Mouse (Mus musculus): Measurements from ENCODE around the gene Sptssa.
"Not testable (repeated sequence)": the region's sequence is repeated elsewhere in the genome, so short reads cannot be mapped to it uniquely, and the experiment has no call there.

Gene Sptssa

DNA sequence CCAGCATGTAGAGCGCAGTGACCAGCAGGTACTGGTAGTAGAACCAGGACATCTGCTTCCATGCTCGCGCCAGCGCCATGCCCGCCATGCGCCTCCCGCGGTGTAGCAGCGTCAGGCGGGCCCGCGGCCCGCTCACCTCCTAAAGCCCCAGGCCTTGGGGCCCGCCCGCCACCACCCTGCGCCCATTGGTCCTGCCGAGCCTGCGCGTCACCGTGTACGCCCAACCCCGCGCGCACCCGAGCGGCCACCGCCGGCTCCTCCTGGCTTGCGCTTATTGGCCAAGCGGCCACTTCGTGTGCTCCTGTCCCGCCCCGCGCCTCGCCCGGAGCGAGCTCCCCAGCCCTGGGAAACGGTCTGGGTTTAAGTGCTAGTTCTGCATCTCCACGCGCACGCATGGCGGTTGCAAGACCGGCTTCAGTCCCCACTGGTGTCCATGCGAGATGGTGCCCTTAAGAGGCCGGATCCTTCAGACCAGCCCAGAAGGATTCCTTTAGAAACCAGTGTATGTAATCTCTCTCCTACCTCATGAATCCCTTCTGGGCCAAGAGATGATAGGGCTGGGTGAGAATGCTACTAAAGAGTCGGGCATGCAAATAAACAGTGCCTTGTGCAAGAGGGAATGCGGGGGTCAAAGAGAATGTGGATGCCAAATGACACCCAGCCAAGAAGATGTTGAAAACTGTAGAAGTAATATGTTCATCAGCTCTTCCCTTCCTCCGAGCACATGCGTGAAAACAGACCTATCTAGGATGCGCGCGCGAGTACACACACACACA lies at the start of gene Sptssa:
Gene Sptssa (minus strand): TSS at position 178 of the 776 bp plus-strand sequence.
- DNase-seq, result peak; percentile 97 to 98

- DNase-seq, result no peak
These were observed 43.0 kb upstream of the Sptssa start for GRCm38 (mm10) chr12:54699394-54699793.

- peak in 1 of 2 experiments; percentile 35 for DNase-seq
These were observed 41.4 kb upstream of the Sptssa start for GRCm38 (mm10) chr12:54697791-54698250.

GRCm38 (mm10) chr12:54697003-54697597 lies 40.7 kb upstream of the Sptssa start:
- no peak for DNase-seq

GRCm38 (mm10) chr12:54696242-54697002 lies 40.0 kb upstream of the Sptssa start:
- peak; percentile 93 to 95 for DNase-seq

DNA sequence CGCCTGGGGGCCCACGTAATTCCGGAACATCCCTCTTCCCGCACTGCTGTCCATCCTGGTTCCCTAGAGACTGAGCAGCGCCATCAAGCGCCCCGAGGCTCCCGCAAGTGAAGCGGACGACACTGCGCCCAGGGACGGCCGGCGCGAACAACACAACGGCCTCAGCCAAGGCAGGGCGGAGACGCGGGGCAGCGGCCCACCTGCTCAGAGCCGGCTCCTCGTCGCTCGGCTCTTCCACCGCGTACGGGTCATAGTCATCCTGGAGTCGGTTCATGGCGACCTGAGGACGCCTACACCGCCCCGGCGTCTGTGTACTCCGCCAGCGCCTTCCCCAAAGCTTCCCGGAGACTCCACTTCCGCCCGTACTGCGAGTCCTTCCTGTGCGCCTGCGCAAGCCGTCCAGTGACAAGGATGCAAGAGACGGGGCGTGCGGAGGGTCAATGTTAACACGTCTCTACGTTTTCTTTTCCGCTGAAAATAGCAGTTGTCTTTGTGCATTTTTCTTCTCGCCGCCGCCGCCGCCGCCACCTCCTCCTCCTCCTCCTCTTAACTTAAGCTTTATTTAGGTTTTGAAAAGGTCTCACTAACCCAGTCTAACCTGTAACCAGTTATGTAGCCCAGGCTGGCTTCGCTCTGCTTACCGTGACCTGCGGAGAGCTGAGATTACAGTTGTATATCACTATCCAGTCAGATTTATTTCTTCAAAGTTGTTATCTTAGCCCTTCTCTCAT lies 39.3 kb upstream of the Sptssa start, which contains the start of gene Eapp:
Gene Eapp (minus strand): TSS at position 387 of the 731 bp plus-strand sequence.
- DNase-seq, result peak; percentile 97

DNA sequence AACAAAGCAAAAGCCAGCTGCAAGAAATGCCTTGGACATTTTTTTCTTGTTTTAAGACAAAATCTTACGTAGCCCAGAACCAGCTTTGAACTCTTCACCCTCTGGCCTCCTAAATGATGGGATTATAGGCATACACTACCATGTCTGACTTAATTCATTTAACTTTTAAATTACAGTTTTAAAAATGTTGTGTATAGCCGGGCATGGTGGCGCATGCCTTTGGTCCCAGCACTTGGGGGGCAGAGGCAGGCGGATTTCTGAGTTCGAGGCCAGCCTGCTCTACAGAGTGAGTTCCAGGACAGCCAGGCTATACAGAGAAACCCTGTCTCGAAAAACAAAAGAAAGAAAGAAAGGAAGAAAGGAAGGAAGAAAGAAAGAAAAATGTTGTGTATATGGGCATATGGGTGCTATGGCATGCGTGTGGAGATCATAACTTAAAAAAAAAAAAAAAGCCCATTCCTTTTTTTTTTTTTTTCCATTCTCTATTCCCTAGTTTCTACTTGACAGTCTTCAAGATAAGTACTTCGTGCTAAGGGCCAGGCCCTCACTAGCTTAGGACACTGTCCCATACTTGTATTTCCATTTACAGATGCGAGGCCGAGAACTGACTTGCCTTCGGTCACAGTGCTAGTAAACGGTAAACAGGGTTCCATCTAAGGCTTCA lies 38.6 kb upstream of the Sptssa start:
- no peak for DNase-seq

GRCm38 (mm10) chr12:54689082-54689481 lies 32.7 kb upstream of the Sptssa start:
- no peak for DNase-seq

DNA sequence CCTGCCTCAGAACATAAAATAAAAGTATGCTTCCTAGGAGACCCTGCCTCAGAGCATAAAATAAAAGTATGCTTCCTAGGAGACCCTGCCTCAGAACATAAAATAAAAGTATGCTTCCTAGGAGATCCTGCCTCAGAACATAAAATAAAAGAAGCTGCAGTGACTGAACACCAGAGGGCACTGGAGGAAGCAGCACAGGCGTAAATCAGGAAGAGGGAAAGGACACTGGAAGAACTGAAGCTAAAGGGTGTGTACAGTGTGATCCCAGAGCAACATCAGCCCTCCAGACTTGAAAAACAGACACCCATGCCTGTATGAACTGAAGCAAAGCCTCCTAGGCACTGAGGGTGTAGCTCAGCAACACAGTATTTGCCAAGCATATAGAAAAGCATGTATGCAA lies 26.8 kb upstream of the Sptssa start:
- no peak for DNase-seq

- no peak for DNase-seq
These were observed 20.3 kb upstream of the Sptssa start for GRCm38 (mm10) chr12:54676709-54677108.

- no peak for DNase-seq
These were observed 19.0 kb upstream of the Sptssa start for GRCm38 (mm10) chr12:54675396-54675795.

DNA sequence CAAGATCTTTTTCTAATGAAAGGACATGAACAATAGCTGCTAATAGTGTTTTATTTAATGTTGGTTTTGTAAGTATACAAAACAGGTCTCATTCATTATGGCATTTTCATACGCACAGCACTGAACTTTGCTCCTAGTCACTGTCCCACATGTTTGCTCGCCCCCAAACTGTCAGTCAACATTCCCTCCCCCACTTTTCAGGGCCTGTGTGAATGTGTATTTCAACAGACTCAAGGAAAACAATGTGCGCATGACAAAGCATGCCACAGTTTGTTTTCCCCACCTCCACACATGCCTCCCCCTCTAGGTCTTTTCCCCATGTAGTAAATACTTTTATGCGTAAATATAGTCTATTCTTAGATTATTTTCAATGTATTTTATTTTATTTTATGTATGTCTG lies 14.9 kb upstream of the Sptssa start:
- no peak for DNase-seq

DNA sequence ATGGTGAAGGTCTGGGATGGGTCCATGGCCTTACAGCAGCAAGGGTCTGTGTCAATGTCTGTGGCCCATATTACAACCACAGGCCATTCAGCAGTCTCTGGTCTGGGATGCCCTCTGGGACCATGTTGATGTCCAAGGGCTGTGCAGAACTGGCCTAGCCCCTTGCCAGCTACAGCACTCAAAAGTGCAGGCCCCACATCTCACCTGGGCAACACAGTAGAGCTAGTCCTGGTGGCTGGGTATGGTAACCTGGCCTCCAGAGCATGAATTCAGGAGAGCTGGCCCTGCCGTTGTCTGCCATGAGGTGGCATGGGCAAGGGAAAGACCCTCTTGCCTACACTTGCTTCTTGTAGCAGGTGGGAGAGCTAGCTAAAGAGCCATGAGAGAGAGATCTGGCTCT lies 11.8 kb upstream of the Sptssa start:
- DNase-seq, result no peak

GRCm38 (mm10) chr12:54665526-54665925 lies 9.2 kb upstream of the Sptssa start:
- no peak for DNase-seq

DNA sequence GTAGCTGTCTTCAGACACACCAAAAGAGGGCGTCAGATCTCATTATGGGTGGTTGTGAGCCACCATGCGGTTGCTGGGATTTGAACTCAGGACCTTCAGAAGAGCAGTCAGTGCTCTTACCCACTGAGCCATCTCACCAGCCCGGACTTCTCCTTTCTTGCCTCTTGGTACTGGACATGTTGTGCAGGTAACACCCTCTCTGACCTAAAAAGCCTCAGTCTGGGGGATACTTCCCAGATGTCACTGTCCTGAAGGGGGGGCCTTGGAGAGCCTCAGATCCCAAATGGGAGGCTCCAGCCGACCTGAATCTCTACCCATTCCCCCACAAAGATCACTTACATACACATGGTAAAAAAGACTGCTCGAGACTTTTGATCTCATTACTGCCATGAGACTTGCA lies 5.1 kb upstream of the Sptssa start:
- not testable (repeated sequence) for DNase-seq

DNA sequence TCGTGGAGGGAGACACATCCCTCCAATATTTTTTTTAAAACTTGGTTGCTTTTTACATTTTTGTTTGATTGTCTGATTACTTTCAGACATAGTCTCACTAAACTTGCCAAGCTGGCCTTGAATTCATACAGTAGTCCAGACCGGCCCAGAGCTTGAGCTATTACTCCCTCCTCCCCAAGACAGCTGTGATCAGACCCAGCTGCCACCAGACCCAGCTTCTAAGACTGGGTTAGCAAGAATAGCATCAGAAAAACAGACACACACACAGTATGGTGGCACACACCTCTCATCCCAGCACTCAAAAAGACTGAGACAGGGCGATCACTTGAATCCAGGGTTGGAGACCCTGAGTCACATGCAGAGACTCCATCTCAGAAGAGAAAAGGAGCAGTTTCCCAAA lies 3.5 kb upstream of the Sptssa start:
- no peak for DNase-seq

GRCm38 (mm10) chr12:54658425-54659092 lies 2.2 kb upstream of the Sptssa start:
- DNase-seq, result no peak

- no peak for DNase-seq
These were observed 1.6 kb upstream of the Sptssa start for GRCm38 (mm10) chr12:54657951-54658350.

DNA sequence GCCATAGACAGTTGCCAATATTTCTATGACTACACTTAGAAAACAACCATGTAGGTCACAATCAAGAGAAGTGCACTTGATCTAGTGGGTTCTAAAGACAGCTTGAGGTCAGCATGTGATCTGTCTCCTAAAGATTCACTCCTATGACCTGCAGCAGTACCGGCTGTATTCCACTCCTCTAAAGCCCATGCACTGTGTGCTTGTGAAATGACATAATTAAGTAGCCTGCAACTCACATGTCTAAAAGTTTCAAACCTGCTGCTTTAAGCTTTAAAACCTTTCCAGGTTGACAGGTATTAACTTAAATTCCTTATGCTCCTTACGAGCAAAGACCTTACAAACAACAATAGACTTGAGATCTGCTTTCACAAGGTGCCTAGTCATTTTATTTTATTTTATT lies 853 bp upstream of the Sptssa start:
- DNase-seq, result no peak

GRCm38 (mm10) chr12:54656039-54656395 lies 356 bp downstream of the Sptssa start:
- DNase-seq, result no peak

DNA sequence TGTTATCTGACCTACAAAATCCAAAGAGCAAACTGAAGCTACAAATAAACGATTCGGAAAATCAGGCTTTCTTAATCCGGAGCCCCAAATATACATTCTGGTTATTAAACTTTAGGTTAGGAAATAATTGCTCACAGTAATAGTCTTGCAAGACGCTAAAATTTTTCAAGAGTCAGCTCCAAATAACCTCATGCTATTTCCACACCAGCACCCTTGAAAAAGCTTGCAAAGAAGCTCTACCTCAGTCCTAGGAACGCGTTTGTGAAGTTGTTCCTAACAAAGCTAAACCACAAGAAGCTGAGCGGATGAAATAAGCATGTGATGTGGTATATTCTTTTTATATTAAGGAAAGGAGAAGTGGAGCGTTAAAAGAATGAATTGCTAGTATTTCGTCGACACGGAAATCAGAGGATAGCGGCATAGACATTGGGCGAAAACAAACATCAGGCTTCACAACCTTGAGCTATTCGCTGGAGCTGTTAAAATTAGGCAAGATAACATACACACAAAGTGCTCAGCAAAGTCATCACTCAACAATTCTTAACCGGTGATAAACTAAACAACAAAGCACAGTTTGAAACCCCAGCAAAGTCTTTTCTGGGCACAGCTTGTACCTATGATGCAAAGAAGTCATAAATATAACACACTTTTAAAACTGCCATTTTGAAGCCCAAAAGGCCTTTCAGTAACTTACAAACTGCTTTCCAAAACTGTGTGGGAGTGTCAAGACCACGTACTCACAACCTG lies 908 bp downstream of the Sptssa start:
- DNase-seq, result no peak
